Mouse (Mus musculus) kidney, adult 18-20 months (tissue): ENCODE measurements at regions not wholly inside any gene's neighbourhood (a gene's known extent, or its start where the extent isn't known, plus 50 kb on each side); places are given as distances from the start of the nearest gene placed in this dataset.
"Not testable (repeated sequence)": the region's sequence is repeated elsewhere in the genome, so short reads cannot be mapped to it uniquely, and the experiment has no call there.

Source experiments
- DNase-seq: peaks from one replicate; pipeline ENCODE4 v3.0.0; 2021

GRCm38 (mm10) chr17:81319605-81320004 lies 122.0 kb upstream of the Gm11096 start:
- DNase-seq: no peak

GRCm38 (mm10) chr17:81316655-81317054 lies 124.9 kb upstream of the Gm11096 start:
- no peak for DNase-seq

GRCm38 (mm10) chr17:81305880-81306279 lies 135.7 kb upstream of the Gm11096 start:
- DNase-seq: no peak

DNA sequence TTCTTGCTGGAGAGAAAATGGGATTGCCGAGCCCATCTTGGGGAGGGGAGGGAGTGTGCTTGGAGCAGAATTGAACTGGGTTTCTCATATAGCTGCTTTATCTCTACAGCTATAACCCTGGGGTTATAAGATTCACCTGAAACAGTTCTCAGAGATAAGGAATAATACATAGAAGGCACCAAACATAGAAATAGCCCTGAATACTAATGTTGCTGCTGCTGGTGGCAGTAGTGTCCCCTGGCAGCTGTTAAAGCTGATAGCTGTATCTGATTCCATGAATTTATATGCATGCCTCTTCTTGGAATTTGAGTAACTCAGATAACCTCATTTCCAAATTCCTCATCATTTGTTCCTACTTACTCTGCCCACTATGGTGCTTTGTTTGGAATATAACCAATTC lies 137.0 kb upstream of the Gm11096 start:
- DNase-seq: no peak

DNA sequence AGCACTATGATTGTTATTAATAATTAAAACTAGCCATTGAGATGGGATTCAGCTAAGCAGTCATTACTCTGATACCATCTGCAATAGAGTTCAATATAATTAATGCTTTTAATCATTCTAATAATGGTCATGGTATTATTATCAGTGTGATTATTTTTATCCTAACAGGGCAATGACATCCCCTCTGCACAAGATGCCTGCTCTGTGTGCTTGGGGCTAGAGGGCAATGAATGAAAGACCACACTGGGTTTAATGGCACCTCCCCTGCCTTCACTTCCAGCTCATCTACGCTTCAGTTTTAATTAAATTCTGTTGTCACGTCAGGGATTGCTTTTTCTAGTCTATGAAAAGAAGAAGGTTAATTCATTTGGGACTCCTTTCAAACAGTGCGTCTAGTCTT lies 139.1 kb upstream of the Gm11096 start:
- DNase-seq: no peak

DNA sequence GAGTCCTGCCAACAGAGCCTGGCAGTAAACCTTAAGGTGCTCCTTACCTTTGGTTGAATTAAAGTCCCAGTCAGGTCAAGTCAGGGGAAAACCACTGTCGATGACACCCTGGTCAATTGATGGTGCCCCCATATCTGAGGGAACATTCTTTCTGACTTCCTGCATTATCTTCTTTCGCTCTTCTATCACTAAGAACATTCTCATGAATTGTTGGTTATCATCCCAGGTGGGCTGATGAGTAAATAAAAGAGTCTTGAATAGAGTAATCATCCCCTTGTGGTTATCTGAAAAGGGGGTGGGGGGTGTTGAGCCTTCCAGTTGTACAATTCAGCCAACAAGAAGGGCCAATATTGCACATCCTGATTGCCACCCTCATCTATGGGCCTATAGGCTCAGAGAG lies 149.7 kb upstream of the Gm11096 start:
- DNase-seq: no peak

DNA sequence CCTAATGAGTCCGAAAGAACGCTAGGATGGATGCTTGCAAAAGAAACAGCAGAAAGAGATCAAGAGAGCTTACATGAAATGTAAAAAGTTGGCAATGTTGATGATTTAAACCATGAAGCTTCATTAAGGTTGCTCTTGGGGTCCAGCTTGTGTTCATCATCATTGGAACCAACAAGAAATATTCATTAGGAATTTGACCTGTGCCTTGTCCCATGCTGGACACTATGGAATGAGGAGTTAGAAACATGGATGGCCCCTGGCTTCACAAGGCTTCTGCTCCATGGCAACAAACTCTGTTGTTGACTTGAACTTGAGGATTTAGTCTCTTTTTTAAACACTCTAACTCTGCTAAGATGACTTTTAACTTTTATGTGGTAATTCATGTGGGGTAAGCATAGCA lies 159.0 kb upstream of the Gm11096 start:
- DNase-seq: no peak

GRCm38 (mm10) chr17:81270235-81270634 lies 171.3 kb upstream of the Gm11096 start:
- no peak for DNase-seq

DNA sequence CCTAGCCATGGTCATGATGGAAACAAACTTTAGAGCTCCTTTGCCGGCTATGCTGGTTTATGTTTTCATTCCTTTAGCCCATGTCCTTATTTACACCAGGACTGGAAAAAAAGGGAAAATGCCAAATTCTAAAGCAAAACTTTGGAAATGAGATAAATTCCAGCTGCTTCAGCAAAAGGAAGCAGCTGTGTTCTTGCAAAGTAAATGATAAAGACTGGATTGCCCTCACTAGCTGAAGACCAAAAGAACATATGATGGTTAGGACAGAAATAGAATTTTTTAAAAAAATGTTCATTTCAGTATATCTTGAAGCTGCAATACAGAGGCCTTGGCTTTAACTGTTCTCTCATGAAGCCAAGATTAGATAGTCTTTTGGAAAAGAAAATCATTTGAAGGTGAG lies 179.6 kb upstream of the Gm11096 start:
- no peak for DNase-seq

- no peak for DNase-seq
These were observed 181.5 kb upstream of the Gm11096 start for GRCm38 (mm10) chr17:81260036-81260435.

GRCm38 (mm10) chr17:81256106-81256505 lies 185.5 kb upstream of the Gm11096 start:
- DNase-seq: no peak

- no peak for DNase-seq
These were observed 185.9 kb upstream of the Thumpd2 start for GRCm38 (mm10) chr17:81250748-81251147.

DNA sequence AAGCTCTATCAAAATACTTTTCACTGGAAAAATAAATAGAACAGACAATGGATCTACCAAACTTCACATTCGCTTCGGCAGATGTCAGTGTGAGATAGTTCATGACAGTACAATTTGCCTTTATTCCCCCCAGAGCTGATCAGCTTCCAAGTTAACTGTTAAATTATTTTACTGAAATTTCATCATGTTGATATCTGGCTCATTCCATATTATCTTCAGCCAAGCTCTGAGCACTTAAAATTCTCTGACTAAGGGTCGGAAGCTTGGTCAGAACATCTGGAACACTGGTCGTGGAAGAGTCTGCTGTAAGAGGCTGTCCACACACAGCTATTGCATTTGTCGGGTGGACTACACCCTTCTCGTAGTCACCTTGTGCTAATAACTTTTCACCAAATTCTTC lies 181.3 kb upstream of the Thumpd2 start:
- DNase-seq: no peak

GRCm38 (mm10) chr17:81231771-81232170 lies 166.9 kb upstream of the Thumpd2 start:
- DNase-seq: not testable (repeated sequence)

DNA sequence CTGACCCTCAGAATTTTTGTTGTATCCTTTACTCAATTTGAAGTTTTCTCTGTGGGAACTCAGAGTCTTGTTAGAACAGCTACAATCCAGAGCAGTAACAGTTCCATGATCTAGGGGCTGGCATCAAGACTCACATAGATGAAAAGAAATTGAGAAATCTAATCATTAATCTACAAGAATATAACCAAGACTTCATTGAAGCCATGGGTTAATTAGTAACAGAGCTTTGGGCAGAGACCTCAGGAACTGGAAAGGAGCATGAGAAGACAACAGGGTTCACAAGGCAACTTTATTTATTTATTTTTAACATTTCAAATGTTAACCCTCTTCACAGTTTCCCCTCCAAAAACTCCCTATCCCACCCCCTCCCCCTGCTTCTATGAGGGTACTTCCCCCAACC lies 160.4 kb upstream of the Thumpd2 start:
- DNase-seq: no peak

- DNase-seq: no peak
These were observed 156.6 kb upstream of the Thumpd2 start for GRCm38 (mm10) chr17:81221436-81221835.

DNA sequence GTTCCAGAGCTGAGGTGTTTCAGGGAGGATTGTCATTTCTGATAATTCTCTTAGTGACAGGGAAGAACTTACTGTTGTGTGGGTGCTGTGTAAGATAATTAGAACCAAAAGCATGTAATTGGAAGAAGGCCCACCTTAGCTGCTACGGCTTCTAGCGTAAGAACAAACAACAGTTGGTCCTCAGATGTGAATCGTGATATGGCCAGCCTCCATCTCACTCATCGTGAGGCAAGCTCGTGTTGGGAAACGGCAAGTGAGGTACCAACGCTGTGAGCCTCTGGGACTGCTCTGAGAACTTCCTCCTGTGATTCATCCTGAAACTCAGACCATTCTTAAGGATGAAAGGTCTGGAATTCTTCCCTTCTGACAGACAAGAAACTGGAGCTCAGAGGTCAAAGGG lies 150.0 kb upstream of the Thumpd2 start:
- DNase-seq: no peak

- no peak for DNase-seq
These were observed 147.2 kb upstream of the Thumpd2 start for GRCm38 (mm10) chr17:81212043-81212442.

DNA sequence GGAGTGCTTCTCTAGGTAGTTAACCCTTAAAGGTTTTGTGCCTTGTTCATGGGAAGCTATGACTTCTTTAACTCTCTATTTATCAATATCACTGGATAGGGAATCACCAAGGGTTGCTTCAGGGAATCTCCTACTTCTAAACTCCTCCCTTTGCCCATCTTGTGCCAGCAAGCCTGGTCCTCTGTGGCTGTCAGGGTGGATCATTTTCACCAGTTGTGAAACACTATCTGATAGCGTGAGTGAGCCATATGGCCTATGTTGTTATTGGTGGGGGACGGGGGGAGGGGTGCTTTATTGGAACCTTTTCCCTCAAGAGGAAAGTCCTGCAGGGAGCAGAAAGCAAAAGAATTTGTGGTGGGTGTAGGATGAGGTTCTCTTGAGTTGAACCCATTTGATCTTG lies 145.5 kb upstream of the Thumpd2 start:
- DNase-seq: no peak

DNA sequence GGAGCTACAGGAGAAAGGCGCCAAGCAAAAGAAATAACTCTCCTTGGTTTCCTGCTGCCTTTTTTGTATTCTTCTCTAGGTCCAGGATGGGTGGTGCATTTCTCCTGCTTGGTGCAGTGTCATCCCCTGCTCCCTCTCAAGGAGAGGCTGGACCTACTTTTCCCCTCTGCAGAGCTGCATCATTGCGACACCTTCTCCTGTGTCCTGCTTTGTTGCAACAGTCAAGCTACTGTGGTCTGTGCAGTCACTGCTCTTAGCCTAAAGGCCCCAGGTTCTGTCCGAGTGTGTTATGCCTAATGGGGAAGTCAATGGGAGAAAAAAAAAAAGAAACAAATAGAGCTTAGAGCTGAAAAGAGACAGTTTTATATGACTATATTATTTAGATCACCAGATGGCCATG lies 144.4 kb upstream of the Thumpd2 start:
- no peak for DNase-seq

DNA sequence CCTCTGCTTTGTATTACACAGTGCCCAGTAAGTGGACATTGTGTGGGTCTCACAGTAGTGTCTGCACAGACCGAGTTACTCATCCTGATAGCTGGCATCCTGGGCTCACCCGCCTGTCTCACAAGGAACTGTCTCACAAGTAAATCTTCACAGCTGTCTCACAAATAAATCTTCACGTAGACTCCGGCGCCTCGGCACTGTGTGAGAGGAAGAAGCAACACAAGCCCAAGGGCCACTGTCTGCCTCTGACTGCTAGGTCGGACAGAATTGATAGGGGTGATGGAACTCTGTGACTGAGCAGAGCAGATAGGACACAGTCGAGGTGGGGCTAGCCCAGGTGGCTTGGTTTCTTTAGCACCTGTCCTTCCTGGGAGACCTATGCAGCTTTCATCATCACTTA lies 136.2 kb upstream of the Thumpd2 start:
- DNase-seq: no peak

- DNase-seq: no peak
These were observed 129.1 kb upstream of the Thumpd2 start for GRCm38 (mm10) chr17:81194006-81194405.

GRCm38 (mm10) chr17:81193230-81193871 lies 128.5 kb upstream of the Thumpd2 start:
- DNase-seq: peak; percentile 62

GRCm38 (mm10) chr17:81189996-81190395 lies 125.1 kb upstream of the Thumpd2 start:
- DNase-seq: peak; percentile 34

GRCm38 (mm10) chr17:81185685-81186084 lies 120.8 kb upstream of the Thumpd2 start:
- DNase-seq: no peak
